In the genomic region with DNA sequence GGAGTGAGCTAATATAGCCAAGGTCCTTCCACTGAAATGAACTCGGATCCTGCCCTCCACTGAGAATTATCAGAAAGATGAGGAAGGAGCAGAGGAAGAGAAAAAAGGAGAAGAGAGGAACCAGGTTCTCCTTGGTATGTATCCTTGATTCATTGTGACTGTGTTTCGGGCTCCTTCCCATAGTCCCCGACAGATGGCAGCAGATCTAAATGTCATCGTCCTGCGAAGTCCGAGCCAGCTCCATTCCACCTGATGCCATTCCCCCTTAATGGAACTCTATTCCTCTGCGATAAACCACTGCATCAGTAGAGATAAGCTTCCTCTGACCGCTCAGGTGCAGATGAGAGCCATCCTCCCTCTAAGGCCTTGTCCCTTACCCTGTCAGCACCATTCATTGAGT, we compare ENCODE assay signal across 9 mouse cellular contexts.
DNase-seq lines count a peak whose midpoint lies in the region; ATAC-seq and TF ChIP-seq lines count a peak whose summit lies in the region.
"Had no signal": no experiment of that assay in that cellular context is flagged by ENCODE, and none has a peak within 500 bp of the region (broad histone marks: within the 10 kb centered on the region; RNA-seq: fewer than 3 reads in every experiment).

No protein-coding gene starts in this region.

- DNase-seq in limb, embryonic 11.5 days (ENCODE audit: low spot score): peak; percentile 63
- no peak for DNase-seq in limb, embryonic 10.5 days (ENCODE audit: low spot score)
- DNase-seq in NIH3T3 (ENCODE audit: low read depth): peak; percentile 46
- peak; percentile 12 to 15 for DNase-seq in gastrocnemius, adult 8-10 months (ENCODE audit: low spot score in 2 of 2)
- peak; percentile 48 to 61 for DNase-seq in left cerebral cortex, postnatal 14 days (ENCODE audit: low spot score in 2 of 2)
- peak; percentile 18 for DNase-seq in skeletal muscle tissue, adult 2 months (ENCODE audit: low read depth, low spot score)
- DNase-seq: liver, embryonic 13.5 days had no signal

- peaks cover 7% of the 10 kb centered on the region for H3K4me1 ChIP-seq in limb, embryonic 11.5 days (ENCODE audit: control insufficient read depth, insufficient read depth, low read length)
- H3K4me1 ChIP-seq in limb, embryonic 10.5 days: peaks cover 37% of the 10 kb centered on the region
- H3K4me1 ChIP-seq in bone marrow macrophage, adult 2 months (ENCODE audit: control insufficient read depth, insufficient read depth, low read length): no peaks in the 10 kb centered on the region
- H3K4me1 ChIP-seq: liver, embryonic 13.5 days had no signal

- 28% methylated on average over 8 of the region's 8 CpGs for WGBS in limb, embryonic 11.5 days
- WGBS in limb, embryonic 10.5 days: 27% methylated on average over 8 of the region's 8 CpGs

- TF ChIP-seq CTCF in bone marrow macrophage, adult 2 months (IDR thresholded peaks at IDR 0.05; ENCODE audit: low read depth, low read length): peak; percentile 53

- no peak overlapping the region for H3K4me2 ChIP-seq in limb, embryonic 11.5 days (ENCODE audit: low read depth, severe bottlenecking)
- H3K4me2 ChIP-seq: liver, embryonic 13.5 days had no signal

- ATAC-seq in limb, embryonic 11.5 days (ENCODE audit: insufficient number of reproducible peaks, low FRiP score, low TSS enrichment, low read depth): no peak

- H3K9ac ChIP-seq in limb, embryonic 11.5 days (ENCODE audit: low read length): no peak overlapping the region
- H3K9ac ChIP-seq: liver, embryonic 13.5 days had no signal

- no peaks in the 10 kb centered on the region for H3K9me3 ChIP-seq in limb, embryonic 11.5 days (ENCODE audit: control insufficient read depth, low read length)
- no peaks in the 10 kb centered on the region for H3K9me3 ChIP-seq in limb, embryonic 10.5 days (replicated peaks)
- H3K9me3 ChIP-seq: liver, embryonic 13.5 days had no signal

- no peak for TF ChIP-seq POLR2A in bone marrow macrophage, adult 2 months (IDR thresholded peaks at IDR 0.05; ENCODE audit: borderline replicate concordance, low read depth, low read length)

- no peak overlapping the region for H3K4me3 ChIP-seq in limb, embryonic 11.5 days (ENCODE audit: low read depth, low read length)
- H3K4me3 ChIP-seq in limb, embryonic 10.5 days: no peak overlapping the region
- H3K4me3 ChIP-seq in bone marrow macrophage, adult 2 months (ENCODE audit: insufficient read depth, low read length): no peak overlapping the region
- H3K4me3 ChIP-seq: erythroblast, embryonic 14.5 days; liver, embryonic 13.5 days had no signal

- H3K36me3 ChIP-seq in limb, embryonic 11.5 days (ENCODE audit: control insufficient read depth, insufficient read depth, low read length): no peaks in the 10 kb centered on the region
- no peaks in the 10 kb centered on the region for H3K36me3 ChIP-seq in limb, embryonic 10.5 days
- H3K36me3 ChIP-seq: liver, embryonic 13.5 days had no signal

- intact Hi-C loops in left cerebral cortex, postnatal 14 days (cut with DNase I): loop anchor here (2.0 kb wide), 1 partner anchor 156 kb away; a partner anchor contains a TSS

- no peak overlapping the region for H3K27ac ChIP-seq in limb, embryonic 11.5 days (replicated peaks; ENCODE audit: low read depth, low read length)
- H3K27ac ChIP-seq in limb, embryonic 10.5 days: no peak overlapping the region
- H3K27ac ChIP-seq in bone marrow macrophage, adult 2 months (ENCODE audit: insufficient read depth, low read depth, low read length): no peak overlapping the region
- H3K27ac ChIP-seq: liver, embryonic 13.5 days had no signal

- H3K27me3 ChIP-seq in limb, embryonic 11.5 days (ENCODE audit: control insufficient read depth, insufficient read depth, low read length): no peaks in the 10 kb centered on the region
- H3K27me3 ChIP-seq in limb, embryonic 10.5 days (ENCODE audit: low read depth, poor library complexity, severe bottlenecking): peaks cover 35% of the 10 kb centered on the region
